Mouse (Mus musculus): ENCODE measurements around the gene Foxn3.

Gene Foxn3

GRCm38 (mm10) chr12:99332144-99332807, 231.1 kb downstream of the Foxn3 start:
- DNase-seq (ENCODE audit: low read depth, low spot score), result no peak

GRCm38 (mm10) chr12:99331341-99331947, 231.9 kb downstream of the Foxn3 start:
- no peak for DNase-seq (ENCODE audit: low read depth, low spot score)

- no peak for DNase-seq (ENCODE audit: low read depth, low spot score)
These were observed 232.5 kb downstream of the Foxn3 start for GRCm38 (mm10) chr12:99330822-99331285.

- DNase-seq (ENCODE audit: low read depth, low spot score), result no peak
These were observed 233.8 kb downstream of the Foxn3 start for GRCm38 (mm10) chr12:99329301-99330257.

- no peak for DNase-seq (ENCODE audit: low read depth, low spot score)
These were observed 237.2 kb downstream of the Foxn3 start for GRCm38 (mm10) chr12:99326157-99326556.

- no peak for DNase-seq (ENCODE audit: low read depth, low spot score)
These were observed 241.6 kb downstream of the Foxn3 start for GRCm38 (mm10) chr12:99321633-99322431.

- DNase-seq (ENCODE audit: low read depth, low spot score), result no peak
These were observed 242.4 kb downstream of the Foxn3 start for GRCm38 (mm10) chr12:99320966-99321496.

- no peak for DNase-seq (ENCODE audit: low read depth, low spot score)
These were observed 243.5 kb downstream of the Foxn3 start for GRCm38 (mm10) chr12:99319896-99320295.

- DNase-seq (ENCODE audit: low read depth, low spot score), result no peak
These were observed 244.2 kb downstream of the Foxn3 start for GRCm38 (mm10) chr12:99319171-99319570.

- DNase-seq (ENCODE audit: low read depth, low spot score), result no peak
These were observed 247.5 kb downstream of the Foxn3 start for GRCm38 (mm10) chr12:99315931-99316330.

- DNase-seq (ENCODE audit: low read depth, low spot score), result no peak
These were observed 248.6 kb downstream of the Foxn3 start for GRCm38 (mm10) chr12:99314817-99315216.

- DNase-seq (ENCODE audit: low read depth, low spot score), result no peak
These were observed 252.1 kb downstream of the Foxn3 start for GRCm38 (mm10) chr12:99311303-99311702.

- no peak for DNase-seq (ENCODE audit: low read depth, low spot score)
These were observed 253.4 kb downstream of the Foxn3 start for GRCm38 (mm10) chr12:99309937-99310336.

GRCm38 (mm10) chr12:99308541-99309089, 254.8 kb downstream of the Foxn3 start:
- DNase-seq (ENCODE audit: low read depth, low spot score), result no peak

- no peak for DNase-seq (ENCODE audit: low read depth, low spot score)
These were observed 256.7 kb downstream of the Foxn3 start for GRCm38 (mm10) chr12:99306536-99307204.

GRCm38 (mm10) chr12:99305784-99306535, 257.4 kb downstream of the Foxn3 start:
- no peak for DNase-seq (ENCODE audit: low read depth, low spot score)

GRCm38 (mm10) chr12:99305324-99305723, 258.1 kb downstream of the Foxn3 start:
- DNase-seq (ENCODE audit: low read depth, low spot score), result no peak

- DNase-seq (ENCODE audit: low read depth, low spot score), result no peak
These were observed 259.3 kb downstream of the Foxn3 start for GRCm38 (mm10) chr12:99304056-99304455.

- DNase-seq (ENCODE audit: low read depth, low spot score), result no peak
These were observed 259.8 kb downstream of the Foxn3 start for GRCm38 (mm10) chr12:99303581-99303980.

Data from brain, embryonic 18.5 days (tissue).